Mouse (Mus musculus): ENCODE data around the gene Gm9945.

DNA sequence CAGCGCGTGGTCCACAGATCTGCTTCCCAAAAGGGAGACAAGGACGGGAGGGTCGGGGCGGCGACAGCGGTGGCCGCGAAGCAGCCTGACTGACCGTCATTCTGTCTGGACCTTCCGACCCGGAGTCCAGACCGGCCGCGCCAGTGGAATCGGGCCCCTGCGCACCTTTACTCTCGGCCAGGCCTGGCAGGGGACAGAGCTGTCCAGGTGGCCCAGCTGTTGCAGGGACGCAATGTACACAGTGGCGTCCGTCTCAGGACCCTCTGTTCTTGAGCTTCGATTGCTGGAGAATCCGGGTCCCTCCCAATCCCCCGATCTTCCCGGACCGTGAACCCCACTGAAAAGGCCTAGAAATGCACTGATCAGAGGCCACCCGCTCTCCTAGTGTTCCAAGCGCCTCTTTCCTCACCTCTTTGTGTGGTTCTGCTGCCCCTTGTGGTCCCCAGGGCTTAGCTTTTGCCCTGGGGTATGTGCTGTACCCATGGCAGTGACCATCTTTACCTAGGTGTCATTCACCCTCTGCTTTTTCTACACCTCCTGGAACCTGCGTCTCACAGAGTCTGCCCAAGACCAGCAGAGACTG lies 22.5 kb upstream of the Gm9945 start:
- TF ChIP-seq CTCF (IDR thresholded peaks at IDR 0.05; ENCODE audit: control insufficient read depth, insufficient read depth, insufficient read length) = no peak
- TF ChIP-seq USF1 (IDR thresholded peaks at IDR 0.05; ENCODE audit: low read depth) = no peak

Measured in C2C12 (cell line).